Mouse (Mus musculus) c-Kit-negative CD71-positive TER-119-positive erythroid progenitor cells, embryonic 14.5 days (primary cell): ENCODE results near the gene Mrpl14.

Experiments used
- DNase-seq: peaks from one replicate; pipeline ENCODE4 v3.0.0-alpha.2; 2013; ENCODE audit warnings: low read depth, low spot score

Gene Mrpl14

GRCm38 (mm10) chr17:45724574-45724921, 38.4 kb downstream of the Mrpl14 start:
- DNase-seq: no peak

- DNase-seq: no peak
Measured at GRCm38 (mm10) chr17:45726249-45726648, 40.1 kb downstream of the Mrpl14 start.

DNA sequence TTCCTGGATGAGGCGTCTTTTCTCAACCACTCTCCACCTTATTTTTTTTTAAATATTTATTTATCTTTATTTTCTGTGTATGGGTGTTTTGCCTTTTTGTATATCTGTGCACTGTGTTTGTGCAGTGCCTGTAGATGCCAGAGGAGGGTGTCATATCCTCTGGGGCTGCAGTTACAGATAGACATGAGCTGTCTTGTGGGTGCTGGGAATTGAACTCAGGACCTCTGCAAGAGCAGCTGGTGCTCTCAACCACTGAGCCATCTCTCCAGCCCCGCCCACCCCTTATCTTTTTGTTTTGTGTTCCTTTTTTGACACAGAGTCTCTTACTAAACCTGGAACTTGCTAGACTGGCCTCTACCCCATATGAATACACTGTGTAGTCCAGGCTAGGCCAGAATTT, 41.4 kb downstream of the Mrpl14 start:
- no peak for DNase-seq

- no peak for DNase-seq
Measured at GRCm38 (mm10) chr17:45727983-45728723, 42.0 kb downstream of the Mrpl14 start.

DNA sequence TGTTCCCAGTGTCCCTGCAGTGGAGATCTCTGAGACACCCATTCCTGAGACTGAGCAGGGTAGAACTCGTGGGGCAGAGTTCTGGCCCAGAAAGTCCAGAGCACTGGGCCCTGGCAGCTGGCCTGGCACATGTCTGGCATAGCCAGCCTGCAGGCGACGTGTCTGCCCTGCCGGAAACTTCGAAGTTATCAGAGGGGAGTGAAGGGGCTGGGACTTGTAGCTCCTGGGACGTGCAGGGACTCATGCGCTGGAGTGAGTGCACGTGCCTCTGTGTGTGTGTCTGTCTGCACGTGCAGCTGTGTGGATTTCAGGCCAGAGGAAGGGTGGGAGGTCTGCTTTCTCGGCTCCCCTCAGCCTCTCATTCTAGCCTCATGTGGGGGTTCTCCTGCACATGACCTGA, 43.3 kb downstream of the Mrpl14 start:
- DNase-seq: no peak

- DNase-seq: no peak
Measured at GRCm38 (mm10) chr17:45730696-45731095, 44.6 kb downstream of the Mrpl14 start.

DNA sequence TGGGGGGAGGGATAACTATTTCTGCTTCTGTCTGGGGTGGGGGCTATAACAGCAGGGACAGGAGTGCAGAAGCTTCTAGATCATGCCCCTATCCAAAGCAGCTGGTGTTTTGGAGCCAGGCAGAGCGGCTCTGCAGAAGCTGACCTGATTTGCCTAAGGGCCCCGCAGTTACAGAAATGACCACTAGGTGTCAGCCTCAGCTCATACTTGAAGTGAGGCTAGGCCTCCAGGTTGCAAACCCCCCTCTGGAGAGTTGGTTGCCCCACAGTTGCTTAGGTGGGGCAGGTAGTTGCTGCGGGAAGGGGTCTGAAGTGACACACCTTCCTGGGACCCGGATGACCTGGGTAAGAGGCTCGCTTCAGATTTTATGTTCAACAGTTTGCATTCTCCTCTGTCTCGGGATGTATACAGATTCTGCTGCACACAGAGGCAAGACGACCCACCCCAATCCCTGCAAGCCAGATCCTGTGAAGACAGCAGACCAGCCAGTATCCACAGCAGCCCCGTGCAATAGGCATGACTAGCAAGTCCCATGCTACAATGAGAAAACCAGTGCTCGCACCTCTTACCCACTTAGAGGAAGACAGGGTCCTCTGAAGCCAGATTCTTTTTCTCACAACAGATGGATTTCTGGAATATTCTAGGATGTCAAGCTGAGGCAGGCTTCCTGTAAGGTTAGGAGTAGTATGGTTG, 45.2 kb downstream of the Mrpl14 start:
- DNase-seq: peak; percentile 55

- no peak for DNase-seq
Measured at GRCm38 (mm10) chr17:45733038-45733734, 47.1 kb downstream of the Mrpl14 start.

GRCm38 (mm10) chr17:45733735-45734301, 47.7 kb downstream of the Mrpl14 start, which contains the start of gene 1600014C23Rik:
Gene 1600014C23Rik, minus strand, starts transcription at chr17:45733844.
- no peak for DNase-seq

GRCm38 (mm10) chr17:45734333-45734732, 48.2 kb downstream of the Mrpl14 start:
- DNase-seq: no peak

- DNase-seq: no peak
Measured at GRCm38 (mm10) chr17:45734881-45735280, 48.8 kb downstream of the Mrpl14 start.

DNA sequence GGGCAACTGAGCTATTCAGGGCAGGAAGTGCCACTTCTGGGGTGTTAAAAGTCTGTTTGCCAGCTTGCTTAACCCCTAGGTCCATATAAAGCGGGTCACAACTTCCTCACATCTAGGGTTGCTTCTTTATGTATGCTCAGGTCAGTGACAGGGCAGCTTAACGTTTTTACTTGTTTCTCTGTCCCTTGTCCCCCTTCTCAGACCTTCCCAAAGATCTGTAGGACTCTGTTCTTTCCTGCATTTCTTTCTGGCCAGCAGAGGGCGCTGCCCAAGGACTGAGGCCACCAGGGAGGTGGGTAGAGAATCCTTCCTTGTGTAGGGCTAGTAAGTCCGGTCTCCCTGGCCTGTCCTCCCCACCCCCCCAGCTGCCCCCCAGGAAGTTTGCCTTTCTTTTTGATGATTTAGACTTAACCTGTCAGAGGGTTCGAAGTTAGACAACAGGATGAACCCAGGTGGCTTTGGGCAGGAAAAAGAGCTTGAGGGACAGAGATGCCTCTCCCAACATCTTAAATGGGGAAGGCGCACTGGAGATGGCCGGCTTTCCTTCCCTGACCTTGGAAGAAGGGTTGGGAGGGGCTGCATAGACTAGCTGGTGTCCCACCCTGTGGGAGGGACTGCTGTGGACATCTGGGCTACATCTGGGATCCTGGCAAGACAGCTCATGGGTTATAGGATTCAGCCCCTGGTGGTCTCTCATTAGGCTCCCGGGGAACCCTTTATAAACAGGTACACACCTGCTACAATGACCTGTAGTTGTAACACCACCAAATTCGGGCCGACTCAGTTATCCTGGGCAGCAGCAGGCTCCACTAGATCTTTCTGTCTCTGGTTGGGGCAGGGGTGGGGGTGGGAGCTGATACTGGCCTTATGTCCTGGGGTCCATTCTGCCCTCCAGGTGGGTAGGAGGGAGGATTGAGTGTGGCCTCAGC, 49.5 kb downstream of the Mrpl14 start:
- DNase-seq: peak; percentile 69

GRCm38 (mm10) chr17:45736311-45737077, 50.4 kb downstream of the Mrpl14 start:
- DNase-seq: peak; percentile 62

- DNase-seq: no peak
Measured at GRCm38 (mm10) chr17:45737078-45737601, 51.0 kb downstream of the Mrpl14 start.

- no peak for DNase-seq
Measured at GRCm38 (mm10) chr17:45742371-45743147, 56.4 kb downstream of the Mrpl14 start.

DNA sequence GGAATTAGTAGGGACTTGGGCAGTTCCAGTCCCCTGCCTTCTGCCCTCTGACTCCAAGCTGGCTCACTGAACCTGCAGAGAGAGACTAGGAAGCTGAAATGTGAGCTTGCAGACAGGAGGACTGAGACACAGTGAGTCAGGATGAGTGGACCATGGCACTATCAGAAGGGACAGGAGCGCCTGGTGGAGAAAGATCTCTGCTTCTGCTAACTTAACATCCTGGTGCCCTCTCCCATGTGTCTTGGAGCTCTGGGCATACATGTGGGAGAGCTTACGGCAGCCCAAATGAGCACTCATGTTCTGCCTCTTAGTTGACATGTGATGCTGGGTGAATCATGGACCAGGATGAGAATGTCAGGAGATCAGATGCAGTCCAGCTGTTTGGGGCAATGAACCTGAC, 59.5 kb downstream of the Mrpl14 start:
- no peak for DNase-seq

DNA sequence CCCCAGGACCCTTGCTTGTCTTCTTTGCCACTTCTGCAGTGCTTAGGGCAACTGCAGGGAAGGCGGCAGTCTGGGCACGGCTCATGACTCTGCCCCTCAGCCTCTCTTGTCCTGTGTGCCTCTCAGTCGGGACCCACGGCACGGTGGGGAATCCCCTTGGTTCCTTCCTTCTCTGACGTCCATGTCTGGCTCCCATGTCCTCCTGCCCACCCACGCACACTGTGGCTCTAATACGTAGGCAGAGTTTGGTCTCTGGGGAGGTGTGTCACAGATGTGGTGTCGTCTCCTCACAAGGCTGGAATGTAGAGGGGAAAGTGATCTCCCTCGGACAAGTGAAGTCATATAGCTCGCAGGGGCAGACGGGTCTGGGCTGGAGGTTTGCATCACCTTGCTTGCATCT, 60.6 kb downstream of the Mrpl14 start:
- DNase-seq: no peak

GRCm38 (mm10) chr17:45747293-45747692, 61.2 kb downstream of the Mrpl14 start:
- DNase-seq: no peak
